In genomic region chr3:95107898-95108297, GRCm38 (mm10) we compare ENCODE assay signal across 12 mouse cellular contexts. TPM values are rescaled to one million over a fixed set of nuclear protein-coding genes. Genes with fewer than 3 reads are reported as not detected.
A peak's percentile ranks its signal among the peaks of the same experiment; 100 is the strongest.
DNase-seq lines count a peak whose midpoint lies in the region; ATAC-seq and TF ChIP-seq lines count a peak whose summit lies in the region.
"Had no signal": no experiment of that assay in that cellular context is flagged by ENCODE, and none has a peak within 500 bp of the region (broad histone marks: within the 10 kb centered on the region; RNA-seq: fewer than 3 reads in every experiment).

No protein-coding gene starts in this region.

- no peak for ATAC-seq in midbrain, postnatal 0 days (ENCODE audit: low FRiP score)

- peaks cover 11% of the 10 kb centered on the region; the same call in 1 of the 2 replicates for H3K4me1 ChIP-seq in kidney, adult 2 months (ENCODE audit: control insufficient read depth, insufficient read depth, low read length)
- peaks cover 9% of the 10 kb centered on the region; the same call in 1 of the 2 replicates for H3K4me1 ChIP-seq in midbrain, postnatal 0 days (ENCODE audit: insufficient read depth, low read length)
- H3K4me1 ChIP-seq in midbrain, embryonic 10.5 days = peaks cover 23% of the 10 kb centered on the region

- peak; percentile 42 for DNase-seq in kidney, adult 2 months
- no peak for DNase-seq in kidney, postnatal 25 days
- peak; percentile 12 for DNase-seq in midbrain, postnatal 0 days (ENCODE audit: low spot score)
- DNase-seq in midbrain, embryonic 10.5 days (ENCODE audit: low spot score) = no peak
- DNase-seq in Muller cell, postnatal 12 days (ENCODE audit: inconsistent ontology term) = peak; percentile 26
- peak; percentile 25 for DNase-seq in retina, postnatal 1 day
- no peak for DNase-seq in spleen, postnatal 4 days (ENCODE audit: low spot score in 2 of 2)
- no peak for DNase-seq in layer of hippocampus, adult 8-10 months (ENCODE audit: low spot score in 2 of 2)
- DNase-seq: adrenal gland, postnatal 36 days; cerebellum, adult 9-11 months had no signal

- no peak for TF ChIP-seq POLR2A in kidney, adult 2 months (IDR thresholded peaks at IDR 0.05; ENCODE audit: low read depth, low read length)

- no peak overlapping the region for H3K4me3 ChIP-seq in kidney, adult 2 months (ENCODE audit: insufficient read depth, low read depth, low read length)
- no peak overlapping the region for H3K4me3 ChIP-seq in midbrain, postnatal 0 days (ENCODE audit: low read depth, low read length)
- H3K4me3 ChIP-seq in midbrain, embryonic 10.5 days = no peak overlapping the region
- H3K4me3 ChIP-seq: hindbrain, embryonic 15.5 days had no signal

- no peaks in the 10 kb centered on the region for H3K36me3 ChIP-seq in kidney, adult 2 months (ENCODE audit: control insufficient read depth, insufficient read depth, low read length)
- no peaks in the 10 kb centered on the region for H3K36me3 ChIP-seq in midbrain, postnatal 0 days (ENCODE audit: insufficient read depth, low read length)
- peaks cover 9% of the 10 kb centered on the region for H3K36me3 ChIP-seq in midbrain, embryonic 10.5 days
- H3K36me3 ChIP-seq: hindbrain, embryonic 15.5 days had no signal

- no peak overlapping the region for H3K9ac ChIP-seq in midbrain, postnatal 0 days (replicated peaks; ENCODE audit: low read length, poor library complexity, severe bottlenecking)
- H3K9ac ChIP-seq: hindbrain, embryonic 15.5 days had no signal

- no peak overlapping the region for H3K4me2 ChIP-seq in midbrain, postnatal 0 days (ENCODE audit: low read depth, low read length, poor library complexity, severe bottlenecking)
- H3K4me2 ChIP-seq: heart, embryonic 11.5 days had no signal

- no peaks in the 10 kb centered on the region for H3K27me3 ChIP-seq in kidney, adult 2 months (replicated peaks; ENCODE audit: control insufficient read depth, insufficient read depth, low read length)
- H3K27me3 ChIP-seq in midbrain, postnatal 0 days (ENCODE audit: insufficient read depth, low read length) = no peaks in the 10 kb centered on the region
- no peaks in the 10 kb centered on the region for H3K27me3 ChIP-seq in midbrain, embryonic 10.5 days (ENCODE audit: low read depth, poor library complexity, severe bottlenecking)
- H3K27me3 ChIP-seq: hindbrain, embryonic 15.5 days had no signal

- no peaks in the 10 kb centered on the region for H3K9me3 ChIP-seq in midbrain, postnatal 0 days (ENCODE audit: low read length)
- no peaks in the 10 kb centered on the region for H3K9me3 ChIP-seq in midbrain, embryonic 10.5 days (replicated peaks)
- H3K9me3 ChIP-seq: hindbrain, embryonic 15.5 days had no signal

- 61% methylated on average over 2 of the region's 2 CpGs for WGBS in kidney, adult 2 months
- whole genome bisulfite sequencing in midbrain, postnatal 0 days = 61% methylated on average over 2 of the region's 2 CpGs
- 77% methylated on average over 2 of the region's 2 CpGs for WGBS in midbrain, embryonic 10.5 days

- no peak for TF ChIP-seq CTCF in kidney, adult 2 months (conservative IDR thresholded peaks at IDR 0.05; ENCODE audit: insufficient read depth, insufficient read length, low read depth, low read length)
- peak; percentile 57 for TF ChIP-seq CTCF in midbrain, postnatal 0 days (IDR thresholded peaks at IDR 0.05)

- H3K27ac ChIP-seq in kidney, adult 2 months (ENCODE audit: insufficient read depth, low read depth, low read length) = no peak overlapping the region
- H3K27ac ChIP-seq in midbrain, postnatal 0 days (ENCODE audit: low read depth, low read length) = no peak overlapping the region
- H3K27ac ChIP-seq in midbrain, embryonic 10.5 days (replicated peaks) = no peak overlapping the region
- H3K27ac ChIP-seq: hindbrain, embryonic 15.5 days had no signal

RNA-seq across cellular contexts. Expression of gene Pip5k1a, which starts 1.2 kb away (rescaled TPM):
- 13.5 and 15.3 TPM in 2 replicates for polyA plus RNA-seq in kidney, adult 2 months (2012; rRNA removed)
- 20.1 and 21.6 TPM in 2 replicates for total RNA-seq in midbrain, postnatal 0 days (2014; rRNA removed)
- polyA plus RNA-seq in midbrain, postnatal 0 days (2015; fragmentation: Nextera tagmentation; extraction: Ambion mirVana) = 12.9 and 13.3 TPM in 2 replicates
- 18.0 and 18.7 TPM in 2 replicates for polyA plus RNA-seq in midbrain, embryonic 10.5 days (2016; fragmentation: Nextera tagmentation; extraction: Ambion mirVana)
- total RNA-seq in layer of hippocampus, adult 8-10 months (2022) = 10 to 100 TPM; 58.5 to 66.8 (median 64.8) TPM

RNA-seq across cellular contexts. Expression of gene Vps72, which starts 2.9 kb away (rescaled TPM):
- polyA plus RNA-seq in kidney, adult 2 months (2012; rRNA removed) = 45.6 and 47.1 TPM in 2 replicates
- 69.6 and 84.7 TPM in 2 replicates for total RNA-seq in midbrain, postnatal 0 days (2014; rRNA removed)
- polyA plus RNA-seq in midbrain, postnatal 0 days (2015; fragmentation: Nextera tagmentation; extraction: Ambion mirVana) = 131 and 136 TPM in 2 replicates
- polyA plus RNA-seq in midbrain, embryonic 10.5 days (2016; fragmentation: Nextera tagmentation; extraction: Ambion mirVana) = 278 and 290 TPM in 2 replicates
- total RNA-seq in layer of hippocampus, adult 8-10 months (2022) = 10 to 100 TPM; 36.9 to 45.8 (median 43.4) TPM

RNA-seq across cellular contexts. Expression of gene Tmod4, which starts 16.4 kb away (rescaled TPM):
- 0.19 and 3.1 TPM in 2 replicates for polyA plus RNA-seq in kidney, adult 2 months (2012; rRNA removed)
- not detected in 2 replicates for total RNA-seq in midbrain, postnatal 0 days (2014; rRNA removed)
- 0.41 and 0.49 TPM in 2 replicates for polyA plus RNA-seq in midbrain, postnatal 0 days (2015; fragmentation: Nextera tagmentation; extraction: Ambion mirVana)
- 0.27 and 0.88 TPM in 2 replicates for polyA plus RNA-seq in midbrain, embryonic 10.5 days (2016; fragmentation: Nextera tagmentation; extraction: Ambion mirVana)
- under 1 TPM in 2 of 4 experiments, not detected in 2; 0.55 to 0.81 TPM for total RNA-seq in layer of hippocampus, adult 8-10 months (2022)

RNA-seq across cellular contexts. Expression of gene Scnm1, which starts 25.9 kb away (rescaled TPM):
- 46.7 and 50.8 TPM in 2 replicates for polyA plus RNA-seq in kidney, adult 2 months (2012; rRNA removed)
- 47.6 and 60.4 TPM in 2 replicates for total RNA-seq in midbrain, postnatal 0 days (2014; rRNA removed)
- polyA plus RNA-seq in midbrain, postnatal 0 days (2015; fragmentation: Nextera tagmentation; extraction: Ambion mirVana) = 69.6 and 82.7 TPM in 2 replicates
- 79.5 and 88.6 TPM in 2 replicates for polyA plus RNA-seq in midbrain, embryonic 10.5 days (2016; fragmentation: Nextera tagmentation; extraction: Ambion mirVana)
- total RNA-seq in layer of hippocampus, adult 8-10 months (2022) = 10 to 100 TPM; 51.4 to 57.8 (median 54.9) TPM

RNA-seq across cellular contexts. Expression of gene Lysmd1, which starts 26.0 kb away (rescaled TPM):
- 10.2 and 11.3 TPM in 2 replicates for polyA plus RNA-seq in kidney, adult 2 months (2012; rRNA removed)
- total RNA-seq in midbrain, postnatal 0 days (2014; rRNA removed) = 35.3 and 42.2 TPM in 2 replicates
- 50.9 and 51.9 TPM in 2 replicates for polyA plus RNA-seq in midbrain, postnatal 0 days (2015; fragmentation: Nextera tagmentation; extraction: Ambion mirVana)
- polyA plus RNA-seq in midbrain, embryonic 10.5 days (2016; fragmentation: Nextera tagmentation; extraction: Ambion mirVana) = 13.5 and 17.0 TPM in 2 replicates
- total RNA-seq in layer of hippocampus, adult 8-10 months (2022) = 10 to 100 TPM; 12.5 to 17.7 (median 13.4) TPM

Comparison
In these comparisons a context has a peak if more than half of its experiments do, and no peak if none do; other contexts are left out.
1. DNase-seq: peak in kidney, adult 2 months (single experiment), midbrain, postnatal 0 days (single experiment), Muller cell, postnatal 12 days (single experiment) and retina, postnatal 1 day (single experiment); none in kidney, postnatal 25 days (0 of 2), midbrain, embryonic 10.5 days (single experiment), spleen, postnatal 4 days (0 of 2) and layer of hippocampus, adult 8-10 months (0 of 2).